Mouse (Mus musculus): ENCODE data around the gene Setd1a. TPM values are rescaled to one million over a fixed set of nuclear protein-coding genes. Genes with fewer than 3 reads are reported as not detected.
A peak's percentile ranks its signal among the peaks of the same experiment; 100 is the strongest.

Gene Setd1a
- polyA plus RNA-seq, 1 experiment from 2014 or later = 20.8 TPM

DNA sequence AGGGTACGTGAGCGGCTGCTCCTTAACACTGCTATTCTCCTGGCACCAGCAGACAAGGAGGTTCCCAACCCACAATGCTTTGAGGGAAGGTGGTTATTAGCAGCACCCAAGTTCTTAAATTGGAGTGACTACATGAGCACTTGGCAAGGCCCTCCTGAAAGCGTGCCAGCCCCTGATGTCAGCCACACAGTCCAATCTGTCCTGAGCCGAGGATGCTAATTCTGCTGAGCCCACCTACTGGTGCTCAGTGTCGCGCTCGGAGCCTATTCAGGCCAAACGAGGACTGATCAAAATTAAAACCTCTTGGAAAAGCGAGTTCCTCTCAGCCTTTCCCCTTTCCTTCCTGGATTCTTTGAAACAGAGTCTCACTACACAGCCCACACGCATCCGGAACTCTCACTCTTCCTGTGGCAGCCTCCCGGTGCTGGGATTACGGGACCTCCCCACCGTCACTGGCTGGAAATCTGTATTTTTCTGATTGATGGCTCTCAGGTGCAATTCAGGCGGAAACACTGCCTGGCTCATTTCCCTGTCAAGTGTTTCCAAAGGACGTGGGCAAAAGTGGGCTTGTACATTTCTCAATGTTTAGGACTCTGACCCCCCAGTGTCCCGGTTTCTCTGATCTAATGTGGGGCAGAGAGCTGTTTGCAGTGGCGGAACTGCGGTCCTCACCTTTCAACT lies 37.9 kb downstream of the Setd1a start:
- no peak overlapping the region for H3K27ac ChIP-seq (ENCODE audit: low read depth, low read length)
- no peaks in the 10 kb centered on the region for H3K4me1 ChIP-seq (ENCODE audit: control insufficient read depth, insufficient read depth, low read length)
- H3K9ac ChIP-seq (ENCODE audit: low read depth, low read length) = peak overlapping the region; percentile 16; the same call in 1 of the 2 replicates
- WGBS (ENCODE audit: insufficient replicate concordance) = 74% methylated on average over 19 of the region's 19 CpGs
- no peaks in the 10 kb centered on the region for H3K36me3 ChIP-seq (ENCODE audit: control insufficient read depth, insufficient read depth, low read length)
- no peaks in the 10 kb centered on the region for H3K9me3 ChIP-seq (replicated peaks; ENCODE audit: control insufficient read depth, low read length)
- no peak overlapping the region for H3K4me3 ChIP-seq (ENCODE audit: low read depth, low read length)
- no peak overlapping the region for H3K4me2 ChIP-seq
- no peaks in the 10 kb centered on the region for H3K27me3 ChIP-seq (ENCODE audit: control insufficient read depth, insufficient read depth, low read length)
- ATAC-seq (replicated peaks; ENCODE audit: insufficient number of reproducible peaks, low FRiP score, low TSS enrichment) = no peak

GRCm38 (mm10) chr7:127815116-127815665 lies 38.7 kb downstream of the Setd1a start:
- no peak overlapping the region for H3K27ac ChIP-seq (ENCODE audit: low read depth, low read length)
- H3K36me3 ChIP-seq (ENCODE audit: control insufficient read depth, insufficient read depth, low read length) = no peaks in the 10 kb centered on the region
- H3K27me3 ChIP-seq (ENCODE audit: control insufficient read depth, insufficient read depth, low read length) = no peaks in the 10 kb centered on the region
- no peaks in the 10 kb centered on the region for H3K9me3 ChIP-seq (replicated peaks; ENCODE audit: control insufficient read depth, low read length)
- no peaks in the 10 kb centered on the region for H3K4me1 ChIP-seq (ENCODE audit: control insufficient read depth, insufficient read depth, low read length)
- no peak overlapping the region for H3K4me3 ChIP-seq (ENCODE audit: low read depth, low read length)
- 0 out of 2 replicates have a peak overlapping the region, but pooled peaks have one; percentile 34 for H3K9ac ChIP-seq (ENCODE audit: low read depth, low read length)
- no peak for ATAC-seq (replicated peaks; ENCODE audit: insufficient number of reproducible peaks, low FRiP score, low TSS enrichment)
- H3K4me2 ChIP-seq = no peak overlapping the region
- WGBS (ENCODE audit: insufficient replicate concordance) = 87% methylated on average over 15 of the region's 15 CpGs

DNA sequence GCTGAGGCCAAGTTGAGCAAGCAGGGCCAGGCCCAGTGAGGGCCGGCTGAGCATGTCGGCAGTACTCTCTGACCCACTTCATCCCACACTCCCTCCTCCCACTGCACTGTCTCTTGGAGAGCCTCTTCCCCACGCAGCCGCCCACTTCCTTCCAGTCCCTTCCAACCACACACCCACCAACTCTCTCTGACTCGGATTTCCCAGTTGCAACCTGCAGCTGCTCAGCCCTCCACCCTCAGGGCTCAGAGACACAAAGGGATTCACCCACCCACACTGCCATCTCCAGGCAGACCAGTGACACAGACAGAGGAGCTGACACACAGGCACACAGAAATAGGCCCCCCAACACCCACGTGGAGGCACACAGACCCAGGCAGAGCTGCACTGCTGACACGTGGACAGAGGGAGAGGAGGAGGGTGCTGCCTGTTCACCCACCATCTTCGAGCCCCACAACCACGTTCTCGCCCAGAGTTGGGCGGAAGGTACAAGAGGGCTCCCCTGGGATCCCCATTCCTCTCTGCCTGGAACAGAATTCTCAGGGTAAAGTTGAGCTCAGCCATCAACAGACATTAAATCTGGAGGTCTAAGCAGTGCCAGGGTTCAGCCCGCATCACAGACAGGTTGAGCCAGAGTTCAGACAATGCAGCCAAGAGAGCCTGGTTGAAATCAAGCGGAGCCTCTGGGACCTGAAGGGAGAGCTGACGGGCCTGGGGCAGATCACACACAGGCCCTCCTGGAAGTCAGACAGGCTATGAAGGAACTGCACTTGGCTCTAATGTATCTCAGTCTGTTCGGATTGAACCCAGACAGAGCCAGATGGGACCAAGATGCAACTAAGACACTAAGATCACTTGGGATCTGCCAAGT lies 39.7 kb downstream of the Setd1a start:
- Histone ChIP-seq H3K27me3 (ENCODE audit: control insufficient read depth, insufficient read depth, low read length) (no peaks in the 10 kb centered on the region), H3K4me2 (no peak overlapping the region), H3K9ac (ENCODE audit: low read depth, low read length) (peak overlapping the region; percentile 34; the same call in 1 of the 2 replicates), H3K36me3 (ENCODE audit: control insufficient read depth, insufficient read depth, low read length) (no peaks in the 10 kb centered on the region), H3K4me1 (ENCODE audit: control insufficient read depth, insufficient read depth, low read length) (0 out of 2 replicates have a peak, but pooled peaks cover 2% of the 10 kb centered on the region), H3K4me3 (ENCODE audit: low read depth, low read length) (no peak overlapping the region), H3K27ac (ENCODE audit: low read depth, low read length) (no peak overlapping the region), H3K9me3 (replicated peaks; ENCODE audit: control insufficient read depth, low read length) (no peaks in the 10 kb centered on the region)
- ATAC-seq (replicated peaks; ENCODE audit: insufficient number of reproducible peaks, low FRiP score, low TSS enrichment) = no peak
- WGBS (ENCODE audit: insufficient replicate concordance) = 58% methylated on average over 15 of the region's 15 CpGs

GRCm38 (mm10) chr7:127817053-127817452 lies 40.6 kb downstream of the Setd1a start:
- no peak overlapping the region for H3K4me2 ChIP-seq
- no peak overlapping the region for H3K27ac ChIP-seq (ENCODE audit: low read depth, low read length)
- no peak overlapping the region for H3K4me3 ChIP-seq (ENCODE audit: low read depth, low read length)
- ATAC-seq (replicated peaks; ENCODE audit: insufficient number of reproducible peaks, low FRiP score, low TSS enrichment) = no peak
- 66% methylated on average over 7 of the region's 7 CpGs for WGBS (ENCODE audit: insufficient replicate concordance)
- H3K9ac ChIP-seq (ENCODE audit: low read depth, low read length) = no peak overlapping the region
- no peaks in the 10 kb centered on the region for H3K36me3 ChIP-seq (ENCODE audit: control insufficient read depth, insufficient read depth, low read length)
- no peaks in the 10 kb centered on the region for H3K9me3 ChIP-seq (replicated peaks; ENCODE audit: control insufficient read depth, low read length)
- no peaks in the 10 kb centered on the region for H3K27me3 ChIP-seq (ENCODE audit: control insufficient read depth, insufficient read depth, low read length)
- 0 out of 2 replicates have a peak, but pooled peaks cover 2% of the 10 kb centered on the region for H3K4me1 ChIP-seq (ENCODE audit: control insufficient read depth, insufficient read depth, low read length)

GRCm38 (mm10) chr7:127817776-127818175 lies 41.3 kb downstream of the Setd1a start:
- no peaks in the 10 kb centered on the region for H3K9me3 ChIP-seq (replicated peaks; ENCODE audit: control insufficient read depth, low read length)
- H3K27ac ChIP-seq (ENCODE audit: low read depth, low read length) = no peak overlapping the region
- 0 out of 2 replicates have a peak, but pooled peaks cover 2% of the 10 kb centered on the region for H3K4me1 ChIP-seq (ENCODE audit: control insufficient read depth, insufficient read depth, low read length)
- no peaks in the 10 kb centered on the region for H3K27me3 ChIP-seq (ENCODE audit: control insufficient read depth, insufficient read depth, low read length)
- no peaks in the 10 kb centered on the region for H3K36me3 ChIP-seq (ENCODE audit: control insufficient read depth, insufficient read depth, low read length)
- H3K4me3 ChIP-seq (ENCODE audit: low read depth, low read length) = no peak overlapping the region
- WGBS (ENCODE audit: insufficient replicate concordance) = 83% methylated on average over 5 of the region's 5 CpGs
- H3K9ac ChIP-seq (ENCODE audit: low read depth, low read length) = no peak overlapping the region
- ATAC-seq (replicated peaks; ENCODE audit: insufficient number of reproducible peaks, low FRiP score, low TSS enrichment) = no peak
- no peak overlapping the region for H3K4me2 ChIP-seq

DNA sequence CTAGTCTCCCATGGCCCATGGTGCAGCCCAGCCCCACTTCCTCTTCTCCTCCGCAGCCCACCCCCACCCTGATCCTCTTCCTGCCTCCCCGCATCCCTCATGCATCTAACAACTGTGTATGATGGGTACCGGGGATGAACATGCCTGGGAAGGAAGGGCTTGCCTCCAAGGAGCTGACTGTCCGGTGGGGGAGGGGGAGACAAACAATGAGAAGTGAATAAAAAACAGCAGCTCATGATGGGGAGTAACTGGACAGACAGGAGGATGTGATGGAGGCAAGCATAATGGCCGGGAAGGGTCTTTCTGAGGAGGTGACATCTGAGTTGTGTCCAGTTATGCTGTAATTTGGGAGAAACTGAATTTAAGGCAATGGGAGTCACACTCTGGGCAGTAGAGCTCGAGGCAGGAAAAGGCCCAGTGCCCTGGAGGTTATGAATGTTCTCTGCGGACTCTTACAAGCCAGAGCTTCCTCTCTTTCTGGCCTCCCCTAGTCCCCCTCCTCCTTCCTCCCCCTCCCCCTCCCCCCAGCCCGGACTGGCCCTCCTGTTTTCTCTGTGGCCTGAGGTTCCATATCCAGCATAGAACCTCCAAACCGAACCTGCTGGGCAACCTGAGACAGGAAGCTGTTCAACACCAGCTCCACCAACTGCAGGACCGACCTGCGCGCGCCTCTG lies 44.5 kb downstream of the Setd1a start:
- no peak overlapping the region for H3K4me2 ChIP-seq
- no peak overlapping the region for H3K9ac ChIP-seq (ENCODE audit: low read depth, low read length)
- no peaks in the 10 kb centered on the region for H3K36me3 ChIP-seq (ENCODE audit: control insufficient read depth, insufficient read depth, low read length)
- H3K9me3 ChIP-seq (replicated peaks; ENCODE audit: control insufficient read depth, low read length) = no peaks in the 10 kb centered on the region
- peaks cover 8% of the 10 kb centered on the region; the same call in 1 of the 2 replicates for H3K4me1 ChIP-seq (ENCODE audit: control insufficient read depth, insufficient read depth, low read length)
- H3K27ac ChIP-seq (ENCODE audit: low read depth, low read length) = no peak overlapping the region
- WGBS (ENCODE audit: insufficient replicate concordance) = 57% methylated on average over 13 of the region's 13 CpGs
- ATAC-seq (replicated peaks; ENCODE audit: insufficient number of reproducible peaks, low FRiP score, low TSS enrichment) = no peak
- H3K27me3 ChIP-seq (ENCODE audit: control insufficient read depth, insufficient read depth, low read length) = peaks cover 3% of the 10 kb centered on the region; the same call in 1 of the 2 replicates
- no peak overlapping the region for H3K4me3 ChIP-seq (ENCODE audit: low read depth, low read length)

GRCm38 (mm10) chr7:127822494-127822893 lies 46.0 kb downstream of the Setd1a start:
- Histone ChIP-seq H3K27me3 (ENCODE audit: control insufficient read depth, insufficient read depth, low read length) (peaks cover 3% of the 10 kb centered on the region; the same call in 1 of the 2 replicates), H3K9ac (ENCODE audit: low read depth, low read length) (no peak overlapping the region), H3K4me3 (ENCODE audit: low read depth, low read length) (no peak overlapping the region), H3K27ac (ENCODE audit: low read depth, low read length) (no peak overlapping the region), H3K9me3 (replicated peaks; ENCODE audit: control insufficient read depth, low read length) (no peaks in the 10 kb centered on the region), H3K36me3 (ENCODE audit: control insufficient read depth, insufficient read depth, low read length) (no peaks in the 10 kb centered on the region), H3K4me2 (no peak overlapping the region), H3K4me1 (ENCODE audit: control insufficient read depth, insufficient read depth, low read length) (peaks cover 8% of the 10 kb centered on the region; the same call in 1 of the 2 replicates)
- no peak for ATAC-seq (replicated peaks; ENCODE audit: insufficient number of reproducible peaks, low FRiP score, low TSS enrichment)
- 77% methylated on average over 3 of the region's 3 CpGs for WGBS (ENCODE audit: insufficient replicate concordance)
